Mouse (Mus musculus) small intestine, adult 2 months (tissue): ENCODE measurements around the gene Anapc2.

Experiments used
- CTCF ChIP-seq: fragments of 200-500 bp; IDR thresholded peaks from 2 replicates; pipeline ENCODE4 v1.5.1; 2012; ENCODE audit warnings: low read depth, mild to moderate bottlenecking, control low read depth, inconsistent platforms, low read length, moderate library complexity, mixed read lengths; ENCODE audit not compliant: insufficient replicate concordance, insufficient read length; ENCODE audit errors: extremely low read depth
- POLR2A ChIP-seq: fragments of 200-500 bp; IDR thresholded peaks from 2 replicates; pipeline ENCODE4 v1.6.1; 2012; ENCODE audit warnings: low read depth, mild to moderate bottlenecking, control low read depth, inconsistent platforms, low read length, moderate library complexity

DNA sequence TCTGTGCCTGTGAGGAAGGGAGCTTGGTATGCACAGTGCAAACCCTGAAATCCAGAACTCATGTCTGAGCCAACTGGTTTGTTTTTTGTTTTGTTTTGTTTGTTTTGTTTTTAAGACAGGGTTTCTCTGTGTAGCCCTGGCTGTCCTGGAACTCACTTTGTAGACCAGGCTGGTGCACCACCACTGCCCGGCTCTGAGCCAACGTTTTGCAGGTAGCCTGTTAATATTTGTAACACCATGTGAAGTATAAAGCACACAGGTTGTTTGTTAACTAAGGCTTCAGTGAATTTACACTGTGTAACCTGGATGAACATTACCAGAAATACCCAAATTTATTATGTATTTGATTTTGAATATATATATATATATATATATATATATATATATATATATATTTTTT, 53.8 kb downstream of the Anapc2 start:
- TF ChIP-seq CTCF (no peak), POLR2A (no peak)
